Mouse (Mus musculus) limb, embryonic 10.5 days (tissue): ENCODE measurements around the gene Il1f6. TPM values are rescaled to one million over a fixed set of nuclear protein-coding genes. Genes with fewer than 3 reads are reported as not detected.

Source experiments
- polyA plus RNA-seq: library from polyadenylated mRNA; unstranded; fragments of >200 nt; fragmentation: Nextera tagmentation; extraction: Ambion mirVana; gene quantifications from 2 replicates; pipeline ENCODE4 v1.2.1, GENCODE M21; 2016

The Il1f6 gene
- polyA plus RNA-seq, 1 experiment from 2014 or later = not detected

Other genes with a start within 250 kb of the Il1f6 start
- gene Hnmt, start 166.0 kb upstream of the Il1f6 start, polyA plus RNA-seq = 0.53 and 0.83 TPM in 2 replicates
- not detected in 2 replicates for gene Tbpl2, start 118.8 kb upstream of the Il1f6 start, polyA plus RNA-seq
- not detected in 2 replicates for gene Il1f8, start 62.3 kb upstream of the Il1f6 start, polyA plus RNA-seq
- not detected in 2 replicates for gene Il1f9, start 28.9 kb upstream of the Il1f6 start, polyA plus RNA-seq
- not detected in 2 replicates for gene Il1f5, start 61.5 kb downstream of the Il1f6 start, polyA plus RNA-seq
- gene Il1f10, start 75.8 kb downstream of the Il1f6 start, polyA plus RNA-seq = not detected in 2 replicates
- gene Il1rn, start 121.4 kb downstream of the Il1f6 start, polyA plus RNA-seq = 0.95 TPM in 1 of 2 replicates, not detected in the other
- 0.43 and 0.59 TPM in 2 replicates for gene Psd4, start 152.2 kb downstream of the Il1f6 start, polyA plus RNA-seq